Mouse (Mus musculus) heart, embryonic 15.5 days (tissue): ENCODE data around the gene Zfp580. TPM values are rescaled to one million over a fixed set of nuclear protein-coding genes. Genes with fewer than 3 reads are reported as not detected.
A peak's percentile ranks its signal among the peaks of the same experiment; 100 is the strongest.

Experiments
- ATAC-seq: fragments of 200-750 bp; cut with Nextera tagmentation; replicated peaks from 2 replicates; pipeline ENCODE4 v1.8.0; 2017; ENCODE audit warnings: low read depth, moderate TSS enrichment; ENCODE audit not compliant: insufficient number of reproducible peaks, insufficient read depth, low FRiP score
- H3K27ac ChIP-seq: fragments of 300-500 bp; sonication (generic); 2 replicates; pipeline ENCODE4 v1.5.1; 2015; ENCODE audit warnings: mild to moderate bottlenecking, inconsistent platforms
- H3K27me3 ChIP-seq: fragments of 300-500 bp; sonication (generic); 2 replicates; pipeline ENCODE4 v1.6.1; 2015; ENCODE audit warnings: inconsistent platforms
- H3K36me3 ChIP-seq: fragments of 300-500 bp; sonication (generic); 2 replicates; pipeline ENCODE4 v1.6.1; 2015; ENCODE audit warnings: mild to moderate bottlenecking, inconsistent platforms
- H3K4me1 ChIP-seq: fragments of 300-500 bp; sonication (generic); replicated peaks from 2 replicates; pipeline ENCODE4 v1.6.1; 2015; ENCODE audit warnings: inconsistent platforms
- H3K4me2 ChIP-seq: fragments of 300-500 bp; sonication (generic); 2 replicates; pipeline ENCODE4 v1.6.1; 2015; ENCODE audit warnings: inconsistent platforms, mild to moderate bottlenecking, moderate library complexity
- H3K4me3 ChIP-seq: fragments of 300-500 bp; sonication (generic); 2 replicates; pipeline ENCODE4 v1.5.1; 2015; ENCODE audit warnings: mild to moderate bottlenecking, inconsistent platforms
- H3K9ac ChIP-seq: fragments of 300-500 bp; sonication (generic); 2 replicates; pipeline ENCODE4 v1.6.1; 2015; ENCODE audit warnings: mild to moderate bottlenecking, inconsistent platforms
- H3K9me3 ChIP-seq: fragments of 300-500 bp; sonication (generic); replicated peaks from 2 replicates; pipeline ENCODE4 v1.6.1; 2016; ENCODE audit warnings: inconsistent platforms
- WGBS: fragments of 180-500 bp; shearing (Covaris S2); methylation state at CpG from one replicate; pipeline ENCODE4 v1.1.7; 2015; ENCODE audit warnings: mixed read lengths; 5-methylcytosine and 5-hydroxymethylcytosine counted together
- polyA plus RNA-seq: library from polyadenylated mRNA; unstranded; fragments of >200 nt; fragmentation: Nextera tagmentation; extraction: Ambion mirVana; gene quantifications from 2 replicates; pipeline ENCODE4 v1.2.1, GENCODE M21; 2015

Gene Zfp580
- polyA plus RNA-seq, 1 experiment from 2014 or later, result 14.7 TPM

- H3K9ac ChIP-seq, result no peak overlapping the region
- no peak overlapping the region for H3K27ac ChIP-seq
- H3K4me1 ChIP-seq, result 0 out of 2 replicates have a peak, but pooled peaks cover 1% of the 10 kb centered on the region
- H3K4me2 ChIP-seq, result no peak overlapping the region
- WGBS, result 90% methylated on average over 15 of the region's 15 CpGs
- no peak for ATAC-seq
- H3K4me3 ChIP-seq, result no peak overlapping the region
- H3K27me3 ChIP-seq, result no peaks in the 10 kb centered on the region
- peaks cover 34% of the 10 kb centered on the region for H3K36me3 ChIP-seq
- no peaks in the 10 kb centered on the region for H3K9me3 ChIP-seq
Measured at GRCm38 (mm10) chr7:5089853-5090252, 38.5 kb downstream of the Zfp580 start.

DNA sequence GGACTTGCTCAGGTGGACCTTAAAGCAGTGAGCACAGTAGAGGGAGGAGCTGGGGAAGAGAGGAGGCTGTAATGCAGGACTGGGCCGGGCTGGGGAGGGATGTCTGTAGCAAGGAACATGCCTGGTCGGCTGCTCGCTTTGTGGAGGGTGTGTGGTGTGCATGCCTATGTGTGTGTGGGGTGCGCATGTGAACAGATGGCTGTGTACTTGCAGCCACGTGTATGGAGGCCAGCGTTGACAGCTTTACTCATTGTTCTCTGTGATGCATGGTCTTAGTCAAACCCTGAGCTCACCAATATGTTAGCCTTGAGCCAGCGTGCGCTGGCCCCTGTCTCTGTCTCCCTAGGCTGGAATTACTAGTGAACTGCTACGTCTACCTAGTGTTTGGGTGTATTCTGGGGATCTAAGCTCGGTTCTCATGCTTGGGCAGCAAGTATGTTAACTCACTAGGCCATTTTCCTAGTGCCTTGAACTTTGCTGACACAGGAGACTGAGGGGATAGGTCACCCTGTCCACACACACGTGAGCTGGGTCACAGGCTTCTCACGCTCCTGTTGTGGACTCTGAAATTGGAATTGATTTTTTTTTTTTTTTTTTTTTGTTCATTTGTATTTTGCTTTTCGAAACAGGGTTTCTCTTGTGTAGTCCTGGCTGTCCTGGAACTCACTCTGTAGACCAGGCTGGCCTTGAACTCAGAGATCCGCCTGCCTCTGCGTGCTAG is 39.8 kb downstream of the Zfp580 start:
- ATAC-seq, result no peak
- Histone ChIP-seq H3K4me3 (no peak overlapping the region), H3K27me3 (no peaks in the 10 kb centered on the region), H3K9ac (no peak overlapping the region), H3K9me3 (no peaks in the 10 kb centered on the region), H3K4me2 (no peak overlapping the region), H3K36me3 (peaks cover 40% of the 10 kb centered on the region), H3K27ac (no peak overlapping the region), H3K4me1 (no peaks in the 10 kb centered on the region)
- 86% methylated on average over 15 of the region's 15 CpGs for WGBS

GRCm38 (mm10) chr7:5092381-5092780 is 41.0 kb downstream of the Zfp580 start:
- Histone ChIP-seq H3K4me1 (no peaks in the 10 kb centered on the region), H3K27ac (no peak overlapping the region), H3K27me3 (no peaks in the 10 kb centered on the region), H3K36me3 (peaks cover 50% of the 10 kb centered on the region), H3K4me2 (no peak overlapping the region), H3K9me3 (no peaks in the 10 kb centered on the region), H3K4me3 (no peak overlapping the region), H3K9ac (no peak overlapping the region)
- no peak for ATAC-seq
- 70% methylated on average over 6 of the region's 6 CpGs for WGBS

- Histone ChIP-seq H3K9ac (no peak overlapping the region), H3K27me3 (no peaks in the 10 kb centered on the region), H3K9me3 (no peaks in the 10 kb centered on the region), H3K36me3 (peaks cover 54% of the 10 kb centered on the region), H3K27ac (no peak overlapping the region), H3K4me1 (no peaks in the 10 kb centered on the region), H3K4me3 (no peak overlapping the region), H3K4me2 (no peak overlapping the region)
- no peak for ATAC-seq
- WGBS, result 76% methylated on average over 21 of the region's 21 CpGs
Measured at GRCm38 (mm10) chr7:5092831-5093510, 41.6 kb downstream of the Zfp580 start.

DNA sequence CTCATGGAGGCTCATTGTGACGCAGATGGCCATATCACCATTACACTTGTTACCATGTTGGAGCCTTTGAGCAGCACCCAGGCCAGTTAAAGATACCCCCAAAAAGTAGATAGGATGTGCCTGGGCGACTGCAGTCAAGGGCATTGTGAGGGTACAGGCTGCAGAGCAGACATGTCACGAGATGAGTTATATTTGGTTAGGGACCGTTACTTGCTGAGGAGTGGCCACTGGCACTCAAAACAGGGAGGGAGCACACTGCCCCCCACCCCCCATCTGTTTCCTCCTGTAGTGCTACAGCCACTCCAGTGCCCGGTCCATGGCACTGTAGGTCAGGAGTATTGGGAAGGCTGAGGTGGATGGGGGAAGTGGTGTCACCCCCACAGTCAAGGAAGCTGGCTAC is 47.4 kb downstream of the Zfp580 start:
- Histone ChIP-seq H3K9ac (no peak overlapping the region), H3K36me3 (peaks cover 50% of the 10 kb centered on the region), H3K4me3 (no peak overlapping the region), H3K27ac (no peak overlapping the region), H3K4me1 (no peaks in the 10 kb centered on the region), H3K9me3 (no peaks in the 10 kb centered on the region), H3K4me2 (no peak overlapping the region), H3K27me3 (no peaks in the 10 kb centered on the region)
- WGBS, result 78% methylated on average over 5 of the region's 5 CpGs
- no peak for ATAC-seq

DNA sequence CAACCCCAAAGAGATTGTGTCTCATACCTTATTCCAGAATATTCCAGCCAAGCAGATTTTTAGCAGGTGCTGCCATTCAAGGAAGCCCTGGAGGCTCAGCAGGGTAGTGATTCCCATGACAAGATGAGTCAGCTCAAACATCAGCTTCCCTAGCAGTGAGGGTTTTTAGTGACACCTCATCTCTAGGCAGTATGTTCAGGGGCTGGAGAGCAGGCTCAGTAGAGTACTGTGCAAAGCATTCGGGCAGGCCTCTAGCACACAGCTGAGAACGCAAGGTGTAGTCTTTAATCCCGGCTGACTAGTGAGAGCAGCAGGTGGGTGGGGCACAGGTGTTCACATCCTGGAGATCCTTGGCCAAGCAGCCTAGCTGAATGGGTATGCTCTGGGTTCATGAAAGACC is 48.5 kb downstream of the Zfp580 start:
- Histone ChIP-seq H3K4me2 (no peak overlapping the region), H3K27ac (no peak overlapping the region), H3K9ac (no peak overlapping the region), H3K4me1 (no peaks in the 10 kb centered on the region), H3K27me3 (no peaks in the 10 kb centered on the region), H3K9me3 (no peaks in the 10 kb centered on the region), H3K4me3 (no peak overlapping the region), H3K36me3 (peaks cover 42% of the 10 kb centered on the region)
- ATAC-seq, result no peak
- 69% methylated on average over 3 of the region's 3 CpGs for WGBS

- ATAC-seq, result 0 out of 2 replicates have a peak, but pooled peaks have one; percentile 41
- Histone ChIP-seq H3K4me1 (no peaks in the 10 kb centered on the region), H3K36me3 (peaks cover 28% of the 10 kb centered on the region), H3K9ac (no peak overlapping the region), H3K27me3 (no peaks in the 10 kb centered on the region), H3K4me2 (no peak overlapping the region), H3K27ac (no peak overlapping the region), H3K9me3 (no peaks in the 10 kb centered on the region), H3K4me3 (no peak overlapping the region)
- WGBS, result 78% methylated on average over 10 of the region's 10 CpGs
Measured at GRCm38 (mm10) chr7:5101066-5101663, 49.8 kb downstream of the Zfp580 start.

- peaks cover 16% of the 10 kb centered on the region for H3K36me3 ChIP-seq
- H3K4me3 ChIP-seq, result no peak overlapping the region
- H3K9ac ChIP-seq, result no peak overlapping the region
- no peaks in the 10 kb centered on the region for H3K27me3 ChIP-seq
- H3K4me2 ChIP-seq, result no peak overlapping the region
- ATAC-seq, result no peak
- H3K4me1 ChIP-seq, result no peaks in the 10 kb centered on the region
- no peak overlapping the region for H3K27ac ChIP-seq
- WGBS, result 83% methylated on average over 2 of the region's 2 CpGs
- H3K9me3 ChIP-seq, result no peaks in the 10 kb centered on the region
Measured at GRCm38 (mm10) chr7:5102564-5102963, 51.2 kb downstream of the Zfp580 start.

Other genes starting within 250 kb of the Zfp580 start
- 283 and 347 TPM in 2 replicates for gene Ube2s, start 238.9 kb upstream of the Zfp580 start, polyA plus RNA-seq
- gene Shisa7, start 206.8 kb upstream of the Zfp580 start, polyA plus RNA-seq, result 0.05 and 0.14 TPM in 2 replicates
- 3.0 and 4.8 TPM in 2 replicates for gene Isoc2b, start 181.3 kb upstream of the Zfp580 start, polyA plus RNA-seq
- 1.3 and 1.6 TPM in 2 replicates for gene Isoc2a, start 174.4 kb upstream of the Zfp580 start, polyA plus RNA-seq
- not detected in 2 replicates for gene Gm36210, start 145.0 kb upstream of the Zfp580 start, polyA plus RNA-seq
- 2.1 and 3.0 TPM in 2 replicates for gene Zfp628, start 136.3 kb upstream of the Zfp580 start, polyA plus RNA-seq
- 4.2 and 5.3 TPM in 2 replicates for gene Nat14, start 129.5 kb upstream of the Zfp580 start, polyA plus RNA-seq
- 2.6 and 3.3 TPM in 2 replicates for gene Ssc5d, start 125.8 kb upstream of the Zfp580 start, polyA plus RNA-seq
- 4.8 and 5.3 TPM in 2 replicates for gene Sbk2, start 87.1 kb upstream of the Zfp580 start, polyA plus RNA-seq
- 0.33 and 0.55 TPM in 2 replicates for gene Sbk3, start 80.4 kb upstream of the Zfp580 start, polyA plus RNA-seq
- 22.5 and 26.7 TPM in 2 replicates for gene Zfp579, start 55.4 kb upstream of the Zfp580 start, polyA plus RNA-seq
- gene Zfp524, start 37.1 kb upstream of the Zfp580 start, polyA plus RNA-seq, result 11.3 and 12.1 TPM in 2 replicates
- gene Fiz1, start 36.8 kb upstream of the Zfp580 start, polyA plus RNA-seq, result 26.2 and 31.4 TPM in 2 replicates
- gene Gm44973, start 36.0 kb upstream of the Zfp580 start, polyA plus RNA-seq, result 0.78 TPM in 1 of 2 replicates, not detected in the other
- gene Zfp865, start 31.2 kb upstream of the Zfp580 start, polyA plus RNA-seq, result 3.3 and 5.5 TPM in 2 replicates
- 1.7 and 3.7 TPM in 2 replicates for gene Ccdc106, start 31.0 kb upstream of the Zfp580 start, polyA plus RNA-seq
- gene 4632433K11Rik, start 17.4 kb upstream of the Zfp580 start, polyA plus RNA-seq, result not detected in 2 replicates
- gene Zfp784, start 13.1 kb upstream of the Zfp580 start, polyA plus RNA-seq, result 5.4 and 6.5 TPM in 2 replicates
- 63.0 and 78.8 TPM in 2 replicates for gene U2af2, start 10.6 kb downstream of the Zfp580 start, polyA plus RNA-seq
- gene Epn1, start 28.7 kb downstream of the Zfp580 start, polyA plus RNA-seq, result 43.1 and 57.0 TPM in 2 replicates
- gene Rfpl4, start 65.4 kb downstream of the Zfp580 start, polyA plus RNA-seq, result not detected in 2 replicates
- gene Rasl2-9, start 74.4 kb downstream of the Zfp580 start, polyA plus RNA-seq, result 1.3 and 1.7 TPM in 2 replicates
- not detected in 2 replicates for gene Vmn1r55, start 98.1 kb downstream of the Zfp580 start, polyA plus RNA-seq
- not detected in 2 replicates for gene Vmn1r56, start 145.2 kb downstream of the Zfp580 start, polyA plus RNA-seq
- not detected in 2 replicates for gene Vmn1r57, start 167.0 kb downstream of the Zfp580 start, polyA plus RNA-seq